Mouse (Mus musculus) adrenal gland, adult 2 months (tissue): ENCODE results near the gene Mrpl21. TPM values are rescaled to one million over a fixed set of nuclear protein-coding genes. Genes with fewer than 3 reads are reported as not detected.

ENCODE experiments used
- DNase-seq: peaks from one replicate; pipeline ENCODE4 v3.0.0; 2021
- long read RNA-seq: library from polyadenylated mRNA; stranded (forward); transcript quantifications from one replicate; pipeline ENCODE4 v2.0.0, GENCODE M21; 2021
- polyA plus RNA-seq: library from polyadenylated mRNA; depleted of rRNA; stranded (reverse); fragments of >200 nt; gene quantifications from 2 replicates; pipeline ENCODE4 v1.2.3, GENCODE M21; 2012; rRNA removed
- total RNA-seq, 2 experiments: library from RNA; stranded (reverse); gene quantifications; 2 replicates each; pipeline ENCODE4 v1.2.3; 2021

Mrpl21 gene
- 10 to 100 TPM; 70.0 to 74.6 TPM for total RNA-seq
- polyA plus RNA-seq, result 56.4 and 65.9 TPM in 2 replicates
- long read RNA-seq, transcript Mrpl21-201 (7 exons, 802 nt), result major isoform, 47 of 50 reads
- long read RNA-seq, partial matches to known transcripts, result 0 of 50 reads
- long read RNA-seq, other reads (novel, unspliced or antisense), result 3 of 50 reads

GRCm38 (mm10) chr19:3282572-3283467, at the start of gene Mrpl21, which contains the start of gene Ighmbp2:
Gene Mrpl21, plus strand, starts transcription at chr19:3282901.
Gene Ighmbp2, minus strand, starts transcription at chr19:3283017.
- DNase-seq, result peak; percentile 92

DNA sequence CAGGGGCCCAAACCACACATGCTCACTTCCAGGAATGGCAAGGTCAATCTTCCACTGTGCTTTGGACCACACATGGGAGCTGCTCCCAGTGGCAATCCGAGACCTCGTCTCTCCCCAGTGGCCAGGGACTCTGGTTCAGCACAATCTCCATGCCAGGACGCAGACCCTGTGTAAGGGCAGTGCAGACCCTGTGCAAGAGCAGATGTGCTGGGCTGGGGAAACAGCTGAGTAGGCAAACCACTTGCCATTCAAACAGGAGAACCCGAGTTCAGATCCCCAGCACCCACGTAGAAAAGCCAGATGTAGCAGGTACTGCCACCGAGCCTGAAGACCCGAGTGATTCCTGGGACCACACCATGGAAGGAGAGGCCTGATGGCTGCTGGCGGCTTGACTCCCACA, 22.7 kb upstream of the Mrpl21 start:
- DNase-seq, result no peak

- no peak for DNase-seq
Observed at GRCm38 (mm10) chr19:3260591-3260990, 22.1 kb upstream of the Mrpl21 start.

GRCm38 (mm10) chr19:3261336-3261735, 21.4 kb upstream of the Mrpl21 start:
- no peak for DNase-seq

DNA sequence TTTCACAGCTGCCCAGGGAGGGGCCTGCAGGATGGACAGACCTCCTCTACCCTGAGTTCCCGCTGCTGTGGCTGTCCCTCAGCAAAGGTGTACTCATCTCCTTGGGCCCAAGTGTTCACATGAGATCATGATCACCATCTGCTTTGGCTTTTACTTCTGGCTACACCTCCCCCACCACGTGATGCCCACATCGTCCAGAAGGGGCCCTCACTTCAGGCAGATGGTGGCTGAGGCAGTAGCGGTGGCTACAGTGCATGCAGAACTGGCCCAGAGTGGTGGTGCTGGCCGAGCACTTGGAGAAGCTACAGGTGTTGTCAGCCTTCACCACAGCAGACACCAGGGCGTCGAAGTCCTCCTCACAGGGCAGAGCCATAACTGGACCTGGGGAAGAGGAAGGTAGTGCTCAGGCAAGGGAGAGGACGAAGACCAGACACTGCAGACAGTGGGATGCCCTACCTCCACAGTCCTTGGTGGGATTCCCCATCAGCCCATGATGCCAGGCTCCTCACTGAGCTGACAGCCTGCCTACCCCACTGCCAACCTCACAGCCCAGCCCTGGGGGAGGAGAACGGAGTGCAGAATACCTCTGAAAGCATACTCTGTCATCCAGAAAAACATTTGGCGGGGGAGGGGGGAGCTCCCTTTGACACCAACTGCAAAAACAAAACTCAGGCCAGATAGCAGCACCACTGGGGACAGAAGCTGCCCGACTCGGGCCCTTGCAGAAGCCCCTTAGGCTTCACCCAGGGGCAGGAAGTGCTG, 20.8 kb upstream of the Mrpl21 start:
- no peak for DNase-seq

DNA sequence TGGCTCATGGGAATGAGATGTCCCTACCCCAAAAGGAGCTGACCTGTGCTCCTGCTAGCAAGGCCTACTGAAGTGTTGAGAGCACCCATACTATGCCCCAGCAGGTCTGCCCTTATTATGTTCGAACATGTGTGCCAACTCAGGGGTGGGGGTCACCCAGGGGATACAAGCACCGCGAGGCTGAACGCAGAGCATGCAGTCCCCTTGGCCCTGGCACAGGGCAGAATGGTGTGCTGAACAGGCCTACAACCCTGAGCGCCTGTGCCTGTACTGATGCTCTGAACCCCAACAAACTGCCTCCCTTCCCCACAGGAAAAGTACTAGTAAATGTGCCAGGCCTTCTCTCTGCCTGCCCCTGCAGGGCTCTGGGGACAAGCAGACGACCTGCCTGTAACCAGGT, 18.4 kb upstream of the Mrpl21 start:
- no peak for DNase-seq

GRCm38 (mm10) chr19:3265180-3265579, 17.5 kb upstream of the Mrpl21 start:
- peak; percentile 1 for DNase-seq

DNA sequence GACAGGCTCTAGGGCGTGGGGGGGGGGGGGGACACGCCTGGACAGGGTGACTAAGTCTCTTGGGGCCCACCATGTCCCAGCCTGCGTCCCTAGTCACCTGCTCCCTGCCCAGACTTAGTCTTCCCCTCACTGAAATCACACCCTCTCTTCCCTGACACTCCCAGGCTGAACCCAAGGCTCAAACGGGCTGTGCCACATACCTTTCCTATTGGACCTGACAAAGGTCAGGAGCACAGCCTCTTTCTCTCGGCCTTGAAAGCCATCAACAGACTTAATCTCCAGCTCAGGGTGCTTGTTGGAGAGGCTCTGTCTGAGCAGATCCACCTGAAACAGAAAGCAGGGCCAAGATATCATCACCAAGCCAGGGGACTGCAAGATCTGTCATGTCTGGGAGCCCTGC, 16.6 kb upstream of the Mrpl21 start:
- DNase-seq, result peak; percentile 0

- DNase-seq, result peak; percentile 1
Observed at GRCm38 (mm10) chr19:3266676-3267075, 16.0 kb upstream of the Mrpl21 start.

DNA sequence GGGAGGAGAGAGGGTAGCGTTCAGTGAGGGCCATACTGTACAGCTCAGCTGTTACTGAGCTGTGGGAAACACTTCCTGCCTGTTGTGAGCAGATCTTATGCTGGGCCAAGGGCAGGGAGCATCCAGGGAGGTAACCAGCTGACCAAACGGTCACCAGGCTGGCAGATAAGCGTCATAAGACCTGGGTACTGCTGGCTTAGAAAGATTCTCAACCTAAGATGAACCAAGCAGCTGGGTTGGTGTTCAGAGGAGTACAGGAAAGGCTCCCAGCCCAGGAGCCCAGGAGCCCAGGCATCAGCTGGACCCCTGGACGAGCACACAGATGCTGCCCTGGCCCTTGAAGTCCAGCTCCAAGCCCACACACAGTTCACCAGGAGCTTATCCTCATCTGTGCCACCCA, 15.4 kb upstream of the Mrpl21 start:
- DNase-seq, result peak; percentile 0

GRCm38 (mm10) chr19:3268218-3268980, 14.3 kb upstream of the Mrpl21 start:
- peak; percentile 0 for DNase-seq

GRCm38 (mm10) chr19:3269279-3269678, 13.4 kb upstream of the Mrpl21 start:
- no peak for DNase-seq

GRCm38 (mm10) chr19:3269803-3270202, 12.9 kb upstream of the Mrpl21 start:
- no peak for DNase-seq

- no peak for DNase-seq
Observed at GRCm38 (mm10) chr19:3271366-3271765, 11.3 kb upstream of the Mrpl21 start.

- DNase-seq, result no peak
Observed at GRCm38 (mm10) chr19:3273331-3273730, 9.4 kb upstream of the Mrpl21 start.

- no peak for DNase-seq
Observed at GRCm38 (mm10) chr19:3275744-3276365, 6.8 kb upstream of the Mrpl21 start.

GRCm38 (mm10) chr19:3281886-3282285, 815 bp upstream of the Mrpl21 start:
- DNase-seq, result no peak

- peak; percentile 65 for DNase-seq
Observed at GRCm38 (mm10) chr19:3289006-3289405, 6.3 kb downstream of the Mrpl21 start.

DNA sequence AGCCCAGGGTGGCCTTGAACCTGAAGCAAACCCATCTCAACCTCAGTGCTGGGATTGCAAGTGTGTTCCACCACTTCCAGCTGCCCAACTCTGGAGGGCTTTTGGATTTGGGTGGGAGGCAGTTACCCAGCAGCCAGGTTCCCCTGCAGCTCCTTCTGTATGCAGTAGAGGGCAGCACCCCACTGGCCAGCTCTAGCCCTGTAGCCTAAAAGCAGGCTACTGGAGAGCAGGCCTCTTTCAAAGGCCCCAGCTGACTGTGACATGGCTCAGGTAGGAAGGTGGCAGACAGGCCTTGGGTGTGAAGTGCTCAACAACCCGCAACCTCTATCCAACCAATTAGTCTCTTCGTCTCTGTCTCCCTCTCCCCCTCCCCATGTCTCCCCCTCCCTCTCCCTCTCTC, 9.3 kb downstream of the Mrpl21 start:
- DNase-seq, result peak; percentile 66

- DNase-seq, result no peak
Observed at GRCm38 (mm10) chr19:3292993-3293392, 10.3 kb downstream of the Mrpl21 start.

DNA sequence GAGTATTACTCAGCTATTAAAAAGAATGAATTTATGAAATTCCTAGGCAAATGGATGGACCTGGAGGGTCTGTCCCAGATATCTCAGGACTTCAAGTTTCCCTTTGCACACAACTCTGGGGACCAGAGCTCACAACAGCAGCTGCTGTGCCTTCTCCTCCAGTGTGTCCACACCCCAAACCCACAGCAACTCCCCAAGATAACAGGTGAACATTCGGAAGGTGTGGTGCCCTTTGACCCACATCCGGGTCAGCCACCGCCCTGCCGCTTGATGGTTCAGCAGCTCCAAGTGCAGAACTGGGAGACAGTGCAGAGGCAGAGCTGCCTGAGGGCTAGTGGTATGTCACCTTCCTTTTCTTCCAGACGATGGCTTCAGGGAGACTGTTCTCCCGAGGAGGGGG, 12.5 kb downstream of the Mrpl21 start:
- no peak for DNase-seq

DNA sequence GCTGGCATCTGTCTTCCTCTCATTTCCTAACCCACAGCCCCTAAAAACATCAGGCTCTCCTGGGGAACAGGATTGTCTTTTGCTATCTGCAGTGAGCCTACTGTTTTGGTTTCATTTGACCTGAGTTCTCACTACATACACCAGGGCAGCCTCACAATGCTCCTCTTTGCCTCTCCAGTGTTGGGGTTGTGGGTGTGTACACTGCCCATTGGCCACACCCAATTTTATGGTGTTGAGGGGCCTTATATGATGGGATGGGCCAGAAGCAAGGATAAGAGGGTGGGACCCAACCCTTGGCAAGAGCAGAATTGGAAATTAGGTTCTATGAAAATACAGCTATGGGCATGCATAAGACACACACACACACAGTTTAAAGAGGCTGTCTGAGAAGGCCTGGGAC, 14.3 kb downstream of the Mrpl21 start:
- no peak for DNase-seq
